Mouse (Mus musculus) liver, adult 2 months (tissue): ENCODE measurements at regions not wholly inside any gene's neighbourhood (a gene's known extent, or its start where the extent isn't known, plus 50 kb on each side); places are given as distances from the start of the nearest gene placed in this dataset.

Source experiments
- CTCF ChIP-seq: fragments of 200-500 bp; IDR thresholded peaks from 2 replicates; pipeline ENCODE4 v1.5.1; 2011; ENCODE audit warnings: low read depth, low read length, control low read depth
- POLR2A ChIP-seq: fragments of 200-500 bp; IDR thresholded peaks from 2 replicates; pipeline ENCODE4 v1.6.1; 2011; ENCODE audit warnings: low read length, control low read depth; ENCODE audit not compliant: insufficient read depth; ENCODE audit errors: extremely low read depth

GRCm38 (mm10) chr14:98749086-98750027, 244.8 kb downstream of the Rpl36a-ps1 start:
- TF ChIP-seq POLR2A: no peak
- no peak for TF ChIP-seq CTCF
